ENCODE assay signal across 14 mouse cellular contexts in genomic region chr8:122322792-122323191, GRCm38 (mm10). TPM values are rescaled to one million over a fixed set of nuclear protein-coding genes. Genes with fewer than 3 reads are reported as not detected.
A peak's percentile ranks its signal among the peaks of the same experiment; 100 is the strongest.
DNase-seq lines count a peak whose midpoint lies in the region; ATAC-seq and TF ChIP-seq lines count a peak whose summit lies in the region.
"Had no signal": no experiment of that assay in that cellular context is flagged by ENCODE, and none has a peak within 500 bp of the region (broad histone marks: within the 10 kb centered on the region; RNA-seq: fewer than 3 reads in every experiment).

No protein-coding gene starts in this region.

- TF ChIP-seq CTCF in liver, postnatal 0 days (IDR thresholded peaks at IDR 0.05; ENCODE audit: low read depth) = no peak

- peak overlapping the region; percentile 3 to 78 for H3K27ac ChIP-seq in heart, embryonic 14.5 days (replicated peaks in 1 of 2; ENCODE audit: control insufficient read depth in 1 of 2, insufficient read depth in 1 of 2, low read depth in 2 of 2, low read length in 2 of 2)
- H3K27ac ChIP-seq in liver, postnatal 0 days (ENCODE audit: low read depth) = peak overlapping the region; percentile 85

- H3K4me2 ChIP-seq in heart, embryonic 14.5 days (ENCODE audit: low read length) = peak overlapping the region; percentile 16; the same call in 1 of the 2 replicates
- H3K4me2 ChIP-seq in liver, postnatal 0 days (ENCODE audit: low read depth, low read length) = peak overlapping the region; percentile 66

- peak; percentile 53; the same call in 1 of the 2 replicates for TF ChIP-seq EP300 in liver, postnatal 0 days (IDR thresholded peaks at IDR 0.05; ENCODE audit: low read depth)

- no peak for DNase-seq in heart, adult 11 months
- peak; percentile 34 for DNase-seq in urinary bladder, postnatal 14 days (ENCODE audit: low spot score)
- no peak for DNase-seq in urinary bladder, postnatal 36 days (ENCODE audit: low spot score in 2 of 2)
- no peak for DNase-seq in liver, postnatal 0 days
- DNase-seq in yolk sac, embryonic 10.5 days (ENCODE audit: low spot score) = peak; percentile 45
- no peak for DNase-seq in kidney, adult 9 months
- DNase-seq in cerebellum, adult 9-11 months = no peak
- DNase-seq: cerebellum, adult 18-20 months; right cerebral cortex, postnatal 4 days had no signal

- H3K36me3 ChIP-seq in heart, embryonic 14.5 days (ENCODE audit: control insufficient read depth, insufficient read depth, low read length) = peaks cover 34% of the 10 kb centered on the region; the same call in 1 of the 2 replicates
- peaks cover 46% of the 10 kb centered on the region for H3K36me3 ChIP-seq in liver, postnatal 0 days (replicated peaks; ENCODE audit: insufficient read depth, low read length)

- H3K9ac ChIP-seq in heart, embryonic 14.5 days (ENCODE audit: low read length) = peak overlapping the region; percentile 45
- H3K9ac ChIP-seq in liver, postnatal 0 days (replicated peaks) = peak overlapping the region; percentile 52

- 11% methylated on average over 11 of the region's 11 CpGs for WGBS in heart, embryonic 14.5 days
- WGBS in liver, postnatal 0 days (ENCODE audit: insufficient replicate concordance) = 36% methylated on average over 11 of the region's 11 CpGs

- H3K9me3 ChIP-seq in heart, embryonic 14.5 days (ENCODE audit: control insufficient read depth, low read length) = no peaks in the 10 kb centered on the region
- no peaks in the 10 kb centered on the region for H3K9me3 ChIP-seq in liver, postnatal 0 days (ENCODE audit: low read length)

- H3K27me3 ChIP-seq in heart, embryonic 14.5 days (ENCODE audit: control insufficient read depth, insufficient read depth, low read length) = no peaks in the 10 kb centered on the region
- H3K27me3 ChIP-seq in liver, postnatal 0 days (ENCODE audit: insufficient read depth, low read length) = no peaks in the 10 kb centered on the region

- peaks cover 65 to 87% of the 10 kb centered on the region in 2 experiments for H3K4me1 ChIP-seq in heart, embryonic 14.5 days (ENCODE audit: control insufficient read depth in 2 of 2, insufficient read depth in 2 of 2, low read length in 2 of 2)
- peaks cover 91% of the 10 kb centered on the region for H3K4me1 ChIP-seq in liver, postnatal 0 days (ENCODE audit: insufficient read depth)

- ATAC-seq in heart, embryonic 14.5 days (ENCODE audit: insufficient number of reproducible peaks, insufficient read depth, low FRiP score, low read depth) = peak; percentile 14; the same call in 1 of the 2 replicates
- no peak for ATAC-seq in liver, postnatal 0 days
- ATAC-seq: activated CD4-positive, CD25-positive, alpha-beta regulatory T cell, adult 4 months had no signal

- H3K4me3 ChIP-seq in heart, embryonic 14.5 days (ENCODE audit: control insufficient read depth in 1 of 2, insufficient read depth in 1 of 2, low read depth in 1 of 2, low read length in 2 of 2) = no peak overlapping the region
- H3K4me3 ChIP-seq in liver, postnatal 0 days (ENCODE audit: low read depth, low read length) = no peak overlapping the region

RNA-seq across cellular contexts. Expression of gene Trhr2, which starts 37.8 kb away (rescaled TPM):
- polyA plus RNA-seq in heart, embryonic 14.5 days (2014; fragmentation: Nextera tagmentation; extraction: Ambion mirVana) = not detected in 2 replicates
- polyA plus RNA-seq in liver, postnatal 0 days (2015; fragmentation: Nextera tagmentation; extraction: Ambion mirVana) = not detected in 2 replicates
- polyA plus RNA-seq: activated CD4-positive, CD25-positive, alpha-beta regulatory T cell, adult 4 months; gonadal fat pad, adult 2 months; liver, adult 2 months; neural tube, embryonic 14.5 days had no signal

RNA-seq across cellular contexts. Expression of gene Zfpm1, which starts 40.9 kb away (rescaled TPM):
- 4.4 and 6.1 TPM in 2 replicates for polyA plus RNA-seq in heart, embryonic 14.5 days (2014; fragmentation: Nextera tagmentation; extraction: Ambion mirVana)
- 5.7 and 6.9 TPM in 2 replicates for polyA plus RNA-seq in liver, postnatal 0 days (2015; fragmentation: Nextera tagmentation; extraction: Ambion mirVana)

RNA-seq across cellular contexts. Expression of gene Zc3h18, which starts 53.6 kb away (rescaled TPM):
- 17.7 and 19.6 TPM in 2 replicates for polyA plus RNA-seq in heart, embryonic 14.5 days (2014; fragmentation: Nextera tagmentation; extraction: Ambion mirVana)
- polyA plus RNA-seq in liver, postnatal 0 days (2015; fragmentation: Nextera tagmentation; extraction: Ambion mirVana) = 12.8 and 15.6 TPM in 2 replicates

Comparison
In these comparisons a context has a peak if more than half of its experiments do, and no peak if none do; other contexts are left out.
1. DNase-seq: peak in urinary bladder, postnatal 14 days (single experiment) and yolk sac, embryonic 10.5 days (single experiment); none in heart, adult 11 months (single experiment), urinary bladder, postnatal 36 days (0 of 2), liver, postnatal 0 days (single experiment), kidney, adult 9 months (single experiment) and cerebellum, adult 9-11 months (single experiment).